Mouse (Mus musculus): ENCODE data around the gene Otub2.

DNA sequence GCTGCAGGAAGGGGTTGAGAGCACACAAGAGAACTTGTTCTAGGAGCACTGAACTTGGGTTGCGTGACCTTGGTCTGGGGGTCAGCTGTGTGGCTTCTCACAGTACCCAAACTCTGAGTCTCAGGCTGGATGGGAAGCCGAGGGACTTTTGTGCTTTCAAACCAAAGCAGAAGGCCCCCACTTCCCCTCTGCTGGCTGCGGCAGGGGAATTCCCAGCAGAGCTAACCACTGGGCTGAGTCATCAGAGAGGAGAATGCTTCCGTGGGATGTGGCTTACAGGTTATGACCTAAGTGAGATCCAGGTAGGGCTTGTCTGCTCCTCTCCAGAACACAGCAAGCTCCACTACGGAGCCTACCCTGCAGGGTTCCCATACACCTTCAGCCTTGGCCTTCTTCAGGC, 47.3 kb upstream of the Otub2 start:
- TF ChIP-seq CTCF (IDR thresholded peaks at IDR 0.05; ENCODE audit: borderline replicate concordance, insufficient read depth, low read depth, low read length), result no peak
- TF ChIP-seq POLR2A (IDR thresholded peaks at IDR 0.05; ENCODE audit: borderline replicate concordance, insufficient read depth, low read length), result no peak

Data from cerebellum, adult 2 months (tissue).